Mouse (Mus musculus) CH12.LX (cell line): ENCODE measurements around the gene Eif4a3. TPM values are rescaled to one million over a fixed set of nuclear protein-coding genes. Genes with fewer than 3 reads are reported as not detected.
"Not testable (repeated sequence)": the region's sequence is repeated elsewhere in the genome, so short reads cannot be mapped to it uniquely, and the experiment has no call there.

Source experiments
- DNase-seq: peaks from one replicate; pipeline ENCODE4 v3.0.0-alpha.2; 2013; ENCODE audit errors: extremely low read depth
- H3K27ac ChIP-seq: 2 replicates; pipeline ENCODE4 v1.5.1; 2012; ENCODE audit warnings: low read depth, mild to moderate bottlenecking, control low read depth, moderate library complexity; ENCODE audit not compliant: insufficient read depth
- H3K27me3 ChIP-seq: replicated peaks from 2 replicates; pipeline ENCODE3; 2012; ENCODE audit warnings: inconsistent platforms
- H3K36me3 ChIP-seq, 2 experiments: replicated peaks in 1 of 2; 2 replicates each; pipeline versions ENCODE3 to v1.6.1; 2012; ENCODE audit warnings: inconsistent platforms in 1 of 2, low read length in 1 of 2, mild to moderate bottlenecking in 1 of 2, mixed read lengths in 1 of 2, moderate library complexity in 1 of 2; ENCODE audit not compliant: control insufficient read depth in 1 of 2, insufficient read depth in 1 of 2
- H3K4me1 ChIP-seq, 2 experiments: 2 replicates each; pipeline ENCODE4 v1.6.1; 2012; ENCODE audit warnings: inconsistent platforms in 1 of 2, moderate library complexity in 1 of 2; ENCODE audit not compliant: insufficient read depth in 2 of 2, control insufficient read depth in 1 of 2
- H3K4me2 ChIP-seq: 2 replicates; pipeline ENCODE4 v1.6.1; 2012; ENCODE audit warnings: low read depth, mild to moderate bottlenecking, control low read depth; ENCODE audit not compliant: poor library complexity, insufficient read depth, severe bottlenecking
- H3K4me3 ChIP-seq, 3 experiments: fragments of 150-350 bp in 1 of 3; sonication (generic) in 1 of 3; replicated peaks in 1 of 3; 2 replicates each; pipeline versions ENCODE3 to v1.5.1; 2011 to 2012; ENCODE audit warnings: low read depth in 2 of 3, low read length in 2 of 3, mild to moderate bottlenecking in 2 of 3, moderate library complexity in 2 of 3, control low read depth in 1 of 3, improper control_type of control experiment in 1 of 3, inconsistent platforms in 1 of 3, mixed read lengths in 1 of 3; ENCODE audit not compliant: poor library complexity in 1 of 3
- H3K79me2 ChIP-seq: replicated peaks from 2 replicates; pipeline ENCODE4 v1.6.1; 2012; ENCODE audit warnings: mild to moderate bottlenecking, moderate library complexity; ENCODE audit not compliant: control insufficient read depth, poor library complexity, insufficient read depth, severe bottlenecking; ENCODE audit errors: extremely low read depth
- H3K9ac ChIP-seq: 2 replicates; pipeline ENCODE4 v1.6.1; 2012; ENCODE audit warnings: low read depth, mild to moderate bottlenecking, control low read depth, moderate library complexity; ENCODE audit not compliant: insufficient read depth
- H3K9me3 ChIP-seq: replicated peaks from 2 replicates; pipeline ENCODE3; 2012; ENCODE audit warnings: low read length, inconsistent platforms, mixed read lengths
- CTCF ChIP-seq, 2 experiments: IDR thresholded peaks in 1 of 2; conservative IDR thresholded peaks in 1 of 2; 2 replicates each; pipeline ENCODE4 v1.5.1; 2011 to 2012; ENCODE audit warnings: low read depth in 2 of 2, low read length in 2 of 2, improper control_type of control experiment in 1 of 2, inconsistent platforms in 1 of 2, mild to moderate bottlenecking in 1 of 2, moderate library complexity in 1 of 2
- IRF4 ChIP-seq: IDR thresholded peaks from 2 replicates; pipeline ENCODE4 v1.6.1; 2014; ENCODE audit warnings: low read depth, mild to moderate bottlenecking, inconsistent platforms, low read length, improper control_type of control experiment
- JUN ChIP-seq: IDR thresholded peaks from 2 replicates; pipeline ENCODE4 v1.6.1; 2011; ENCODE audit warnings: low read depth, mild to moderate bottlenecking, low read length, improper control_type of control experiment, moderate library complexity; ENCODE audit not compliant: insufficient read depth
- MAZ ChIP-seq: IDR thresholded peaks from 2 replicates; pipeline ENCODE4 v1.6.1; 2012; ENCODE audit warnings: low read depth, mild to moderate bottlenecking, inconsistent platforms, low read length, improper control_type of control experiment, moderate library complexity
- NRF1 ChIP-seq: IDR thresholded peaks from 2 replicates; pipeline ENCODE4 v1.6.1; 2014; ENCODE audit warnings: low read depth, mild to moderate bottlenecking, inconsistent platforms, low read length, improper control_type of control experiment, moderate library complexity
- PAX5 ChIP-seq: IDR thresholded peaks from 2 replicates; pipeline ENCODE4 v1.6.1; 2012; ENCODE audit warnings: low read length, inconsistent platforms, mixed read lengths
- POLR2AphosphoS2 ChIP-seq: IDR thresholded peaks from 2 replicates; pipeline ENCODE4 v1.6.1; 2011; ENCODE audit warnings: low read depth, low read length, improper control_type of control experiment
- USF1 ChIP-seq: IDR thresholded peaks from 2 replicates; pipeline ENCODE4 v1.6.1; 2014; ENCODE audit warnings: low read depth, mild to moderate bottlenecking, inconsistent platforms, low read length, improper control_type of control experiment
- dilution Hi-C: fragments of 300-500 bp; cut with MboI; formaldehyde crosslinking; loops from 2 replicates; pipeline ENCODE4 v1.14.3; 2020; ENCODE audit warnings: low sequenced_read_pairs; ENCODE audit not compliant: extremely low pct_unique_long_range_greater_than_20kb, extremely low pct_ligation_motif_present
- in situ Hi-C: fragments of 300-500 bp; cut with MboI; formaldehyde crosslinking; loops from 3 replicates; pipeline ENCODE4 v1.14.3; 2019; ENCODE audit warnings: low sequenced_read_pairs, low pct_ligation_motif_present, low pct_unique_long_range_greater_than_20kb, mixed read lengths
- polyA plus RNA-seq: library from polyadenylated mRNA; unstranded; fragments of >175 nt; gene quantifications from 2 replicates; pipeline ENCODE4 v1.2.1, GENCODE M21; 2012; ENCODE audit warnings: low read depth; ENCODE audit not compliant: insufficient read length
- total RNA-seq, 2 experiments: library from RNA; depleted of rRNA; stranded (reverse); fragments of 300-350 nt in 1 of 2; fragments of >200 nt in 1 of 2; gene quantifications; 2 replicates each; pipeline ENCODE4 v1.2.3; 2012 to 2014

Gene Eif4a3
- total and polyA plus RNA-seq, 3 experiments = 400 to 554 (median 402) TPM

GRCm38 (mm10) chr11:119258216-119258571, 41.7 kb downstream of the Eif4a3 start:
- TF ChIP-seq NRF1 (no peak), MAZ (no peak), IRF4 (no peak), USF1 (no peak), JUN (no peak), PAX5 (no peak)
- Histone ChIP-seq H3K27me3 (peaks cover 82% of the 10 kb centered on the region), H3K4me1 (no peaks in the 10 kb centered on the region), H3K4me2 (no peak overlapping the region), H3K9me3 (peaks cover 1% of the 10 kb centered on the region), H3K79me2 (no peaks in the 10 kb centered on the region), H3K9ac (no peak overlapping the region), H3K27ac (no peak overlapping the region), H3K36me3 (no peaks in the 10 kb centered on the region), H3K4me3 (no peak overlapping the region)
- DNase-seq = no peak
- in situ Hi-C loops = no loop called here
- dilution Hi-C loops = no loop called here

GRCm38 (mm10) chr11:119256557-119256956, 43.3 kb downstream of the Eif4a3 start:
- H3K4me1 ChIP-seq, H3K4me2 ChIP-seq, H3K79me2 ChIP-seq, H3K4me3 ChIP-seq, H3K27ac ChIP-seq, DNase-seq, H3K9ac ChIP-seq, H3K9me3 ChIP-seq, dilution Hi-C loops, H3K36me3 ChIP-seq, in situ Hi-C loops: not testable (repeated sequence)
- peaks cover 81% of the 10 kb centered on the region for H3K27me3 ChIP-seq

- in situ Hi-C loops = no loop called here
- H3K4me3 ChIP-seq = no peak overlapping the region
- TF ChIP-seq POLR2AphosphoS2 (no peak), CTCF (conservative IDR thresholded peaks at IDR 0.05 in 1 of 2, IDR thresholded peaks at IDR 0.05 in 1 of 2; ENCODE audit: low read depth in 2 of 2, low read length in 2 of 2) (0 out of 4 replicates have a peak, but pooled peaks of 1 of the 2 experiments have one; percentile 8)
- TF ChIP-seq, all 38 proteins: peak for 1
- dilution Hi-C loops = no loop called here
- Histone ChIP-seq H3K27ac (no peak overlapping the region), H3K4me1 (peaks cover 3 to 4% of the 10 kb centered on the region in 2 experiments; a peak in 3 of 4 replicates), H3K9me3 (no peaks in the 10 kb centered on the region), H3K79me2 (no peaks in the 10 kb centered on the region), H3K27me3 (peaks cover 70% of the 10 kb centered on the region), H3K9ac (no peak overlapping the region), H3K36me3 (no peaks in the 10 kb centered on the region), H3K4me2 (no peak overlapping the region)
- no peak for DNase-seq
Observed at GRCm38 (mm10) chr11:119252854-119253541, 46.9 kb downstream of the Eif4a3 start.
